Mouse (Mus musculus) MEL (cell line): ENCODE measurements around the gene Zmat3. TPM values are rescaled to one million over a fixed set of nuclear protein-coding genes. Genes with fewer than 3 reads are reported as not detected.

Experiments used
- DNase-seq: peaks from one replicate; pipeline ENCODE4 v3.0.0; 2011; ENCODE audit warnings: low read depth, low spot score
- H3K27ac ChIP-seq: 2 replicates; pipeline ENCODE4 v1.5.1; 2012; ENCODE audit warnings: low read depth, mild to moderate bottlenecking, control low read depth, low read length, moderate library complexity; ENCODE audit not compliant: control insufficient read depth
- H3K27me3 ChIP-seq, 2 experiments: fragments of 150-350 bp in 1 of 2; sonication (generic) in 1 of 2; 2 replicates each; pipeline ENCODE4 v1.6.1; 2012; ENCODE audit warnings: low read length in 2 of 2, mild to moderate bottlenecking in 2 of 2, improper control_type of control experiment in 1 of 2, moderate library complexity in 1 of 2; ENCODE audit not compliant: insufficient read depth in 2 of 2, control insufficient read depth in 1 of 2
- H3K36me3 ChIP-seq, 2 experiments: 2 replicates each; pipeline ENCODE4 v1.6.1; 2012 to 2014; ENCODE audit warnings: low read length in 2 of 2, improper control_type of control experiment in 1 of 2, inconsistent platforms in 1 of 2, mild to moderate bottlenecking in 1 of 2; ENCODE audit not compliant: insufficient read depth in 2 of 2, control insufficient read depth in 1 of 2
- H3K4me1 ChIP-seq, 2 experiments: fragments of 150-350 bp in 1 of 2; sonication (generic) in 1 of 2; 2 replicates each; pipeline ENCODE4 v1.6.1; 2012; ENCODE audit warnings: low read length in 2 of 2, improper control_type of control experiment in 1 of 2, mild to moderate bottlenecking in 1 of 2; ENCODE audit not compliant: insufficient read depth in 2 of 2, control insufficient read depth in 1 of 2
- H3K4me3 ChIP-seq, 2 experiments: fragments of 150-350 bp in 1 of 2; sonication (generic) in 1 of 2; 2 replicates each; pipeline ENCODE4 v1.5.1; 2012; ENCODE audit warnings: low read depth in 2 of 2, low read length in 2 of 2, mild to moderate bottlenecking in 2 of 2, moderate library complexity in 2 of 2, control low read depth in 1 of 2, improper control_type of control experiment in 1 of 2; ENCODE audit not compliant: control insufficient read depth in 1 of 2, insufficient read depth in 1 of 2
- H3K79me2 ChIP-seq: 2 replicates; pipeline ENCODE4 v1.6.1; 2012; ENCODE audit warnings: mild to moderate bottlenecking, low read length, moderate library complexity; ENCODE audit not compliant: control insufficient read depth, poor library complexity, insufficient read depth
- H3K9ac ChIP-seq: 2 replicates; pipeline ENCODE4 v1.6.1; 2012; ENCODE audit warnings: low read depth, mild to moderate bottlenecking, control low read depth, low read length, moderate library complexity; ENCODE audit not compliant: control insufficient read depth, poor library complexity, severe bottlenecking
- H3K9me3 ChIP-seq: fragments of 150-350 bp; sonication (generic); replicated peaks from 2 replicates; pipeline ENCODE4 v1.6.1; 2012; ENCODE audit warnings: mild to moderate bottlenecking, low read length, improper control_type of control experiment, moderate library complexity; ENCODE audit not compliant: insufficient read depth
- BHLHE40 ChIP-seq: IDR thresholded peaks from 2 replicates; pipeline ENCODE4 v1.6.1; 2012; ENCODE audit warnings: low read depth, mild to moderate bottlenecking, inconsistent platforms, low read length, improper control_type of control experiment, borderline replicate concordance
- CHD2 ChIP-seq: IDR thresholded peaks from 2 replicates; pipeline ENCODE4 v1.6.1; 2011; ENCODE audit warnings: low read length, improper control_type of control experiment
- E2F4 ChIP-seq: IDR thresholded peaks from 2 replicates; pipeline ENCODE4 v1.6.1; 2011; ENCODE audit warnings: low read depth, low read length, improper control_type of control experiment, borderline replicate concordance
- ELF1 ChIP-seq: IDR thresholded peaks from 2 replicates; pipeline ENCODE4 v1.6.1; 2014; ENCODE audit warnings: low read depth, mild to moderate bottlenecking, inconsistent platforms, low read length, improper control_type of control experiment, moderate library complexity
- GABPA ChIP-seq: IDR thresholded peaks from 2 replicates; pipeline ENCODE4 v1.6.1; 2012; ENCODE audit warnings: low read depth, mild to moderate bottlenecking, inconsistent platforms, low read length, improper control_type of control experiment, moderate library complexity
- GATA1 ChIP-seq: IDR thresholded peaks from 2 replicates; pipeline ENCODE4 v1.6.1; 2011; ENCODE audit warnings: low read depth, low read length, improper control_type of control experiment
- KAT2A ChIP-seq: conservative IDR thresholded peaks from 2 replicates; pipeline ENCODE4 v1.6.1; 2012; ENCODE audit warnings: low read depth, low read length, improper control_type of control experiment, inconsistent platforms
- MAZ ChIP-seq: IDR thresholded peaks from 2 replicates; pipeline ENCODE4 v1.6.1; 2012; ENCODE audit warnings: low read depth, mild to moderate bottlenecking, inconsistent platforms, low read length, improper control_type of control experiment
- MEF2A ChIP-seq: IDR thresholded peaks from 2 replicates; pipeline ENCODE4 v1.6.1; 2014; ENCODE audit warnings: low read depth, mild to moderate bottlenecking, inconsistent platforms, low read length, improper control_type of control experiment; ENCODE audit not compliant: poor library complexity, insufficient replicate concordance, severe bottlenecking; ENCODE audit errors: extremely low read depth
- MXI1 ChIP-seq: IDR thresholded peaks from 2 replicates; pipeline ENCODE4 v1.6.1; 2011; ENCODE audit warnings: mild to moderate bottlenecking, low read depth, low read length, improper control_type of control experiment
- MYB ChIP-seq: IDR thresholded peaks from 2 replicates; pipeline ENCODE4 v1.6.1; 2011; ENCODE audit warnings: mild to moderate bottlenecking, low read depth, low read length, improper control_type of control experiment
- NELFE ChIP-seq: IDR thresholded peaks from 2 replicates; pipeline ENCODE4 v1.6.1; 2011; ENCODE audit warnings: low read depth, low read length, improper control_type of control experiment
- POLR2A ChIP-seq, 2 experiments: IDR thresholded peaks; 2 replicates each; pipeline ENCODE4 v1.6.1; 2011 to 2012; ENCODE audit warnings: low read length in 2 of 2, mild to moderate bottlenecking in 2 of 2, control low read depth in 1 of 2, improper control_type of control experiment in 1 of 2, low read depth in 1 of 2, moderate library complexity in 1 of 2; ENCODE audit not compliant: control insufficient read depth in 1 of 2, insufficient read depth in 1 of 2, poor library complexity in 1 of 2
- POLR2AphosphoS2 ChIP-seq: IDR thresholded peaks from 2 replicates; pipeline ENCODE4 v1.6.1; 2011; ENCODE audit warnings: low read length, improper control_type of control experiment
- RAD21 ChIP-seq: IDR thresholded peaks from 2 replicates; pipeline ENCODE4 v1.6.1; 2011; ENCODE audit warnings: mild to moderate bottlenecking, low read depth, low read length, improper control_type of control experiment
- RCOR1 ChIP-seq: IDR thresholded peaks from 2 replicates; pipeline ENCODE4 v1.6.1; 2012; ENCODE audit warnings: low read depth, mild to moderate bottlenecking, inconsistent platforms, low read length, improper control_type of control experiment
- SMC3 ChIP-seq: IDR thresholded peaks from 2 replicates; pipeline ENCODE4 v1.6.1; 2011; ENCODE audit warnings: low read depth, low read length, improper control_type of control experiment
- TAL1 ChIP-seq: IDR thresholded peaks from 2 replicates; pipeline ENCODE4 v1.6.1; 2012; ENCODE audit warnings: mild to moderate bottlenecking, inconsistent platforms, low read length, moderate library complexity, mixed read lengths
- TCF12 ChIP-seq: IDR thresholded peaks from 2 replicates; pipeline ENCODE4 v1.6.1; 2014; ENCODE audit warnings: low read depth, mild to moderate bottlenecking, inconsistent platforms, low read length, improper control_type of control experiment, moderate library complexity
- UBTF ChIP-seq: IDR thresholded peaks from 2 replicates; pipeline ENCODE4 v1.6.1; 2012; ENCODE audit warnings: low read depth, mild to moderate bottlenecking, inconsistent platforms, low read length, improper control_type of control experiment, moderate library complexity, borderline replicate concordance; ENCODE audit not compliant: insufficient read depth
- USF1 ChIP-seq: IDR thresholded peaks from 2 replicates; pipeline ENCODE4 v1.6.1; 2014; ENCODE audit warnings: low read depth, mild to moderate bottlenecking, inconsistent platforms, low read length, improper control_type of control experiment, moderate library complexity
- USF2 ChIP-seq, 2 experiments: IDR thresholded peaks; 2 replicates each; pipeline ENCODE4 v1.6.1; 2011 to 2012; ENCODE audit warnings: improper control_type of control experiment in 2 of 2, low read length in 2 of 2, borderline replicate concordance in 1 of 2, inconsistent platforms in 1 of 2, low read depth in 1 of 2, mild to moderate bottlenecking in 1 of 2; ENCODE audit not compliant: insufficient read depth in 1 of 2
- ZC3H11A ChIP-seq: IDR thresholded peaks from 2 replicates; pipeline ENCODE4 v1.6.1; 2012; ENCODE audit warnings: low read depth, mild to moderate bottlenecking, inconsistent platforms, low read length, improper control_type of control experiment
- ZKSCAN1 ChIP-seq: IDR thresholded peaks from 2 replicates; pipeline ENCODE4 v1.6.1; 2012; ENCODE audit warnings: low read depth, mild to moderate bottlenecking, inconsistent platforms, low read length, improper control_type of control experiment, moderate library complexity
- ZMIZ1 ChIP-seq: IDR thresholded peaks from 2 replicates; pipeline ENCODE4 v1.6.1; 2012; ENCODE audit warnings: low read depth, mild to moderate bottlenecking, inconsistent platforms, low read length, improper control_type of control experiment, moderate library complexity
- ZNF384 ChIP-seq: IDR thresholded peaks from 2 replicates; pipeline ENCODE4 v1.6.1; 2012; ENCODE audit warnings: low read depth, mild to moderate bottlenecking, inconsistent platforms, low read length, improper control_type of control experiment
- polyA plus RNA-seq, 2 experiments: library from polyadenylated mRNA; stranded (reverse) in 1 of 2; unstranded in 1 of 2; fragments of >175 nt in 1 of 2; fragments of >200 nt in 1 of 2; gene quantifications; 2 replicates each; pipeline versions ENCODE4 v1.2.1 to v1.2.4; 2012; ENCODE audit warnings: low replicate concordance in 2 of 2, low read depth in 1 of 2; ENCODE audit not compliant: insufficient read length in 2 of 2, insufficient read depth in 1 of 2, missing spikeins in 1 of 2
- total RNA-seq: library from RNA; depleted of rRNA; stranded (reverse); fragments of 300-350 nt; gene quantifications from 2 replicates; pipeline ENCODE4 v1.2.3, GENCODE M21; 2012

The Zmat3 gene
- total and polyA plus RNA-seq, 3 experiments: 3.1 to 4.4 TPM; not detected in 1

- DNase-seq: no peak
- H3K4me1 ChIP-seq: peaks cover 0 to 6% of the 10 kb centered on the region in 2 experiments; a peak in 2 of 4 replicates
- no peaks in the 10 kb centered on the region for H3K27me3 ChIP-seq
- no peak for TF ChIP-seq UBTF
- TF ChIP-seq RCOR1: no peak
- no peak for TF ChIP-seq ZNF384
- no peak for TF ChIP-seq SMC3
- TF ChIP-seq GABPA: no peak
- no peak for TF ChIP-seq MEF2A
- no peak for TF ChIP-seq RAD21
- no peak for TF ChIP-seq CHD2
- no peak for TF ChIP-seq MAZ
- TF ChIP-seq E2F4: no peak
- no peak for TF ChIP-seq ZKSCAN1
- no peak for TF ChIP-seq MXI1
- TF ChIP-seq USF2 (IDR thresholded peaks at IDR 0.05; ENCODE audit: borderline replicate concordance in 1 of 2, insufficient read depth in 1 of 2, low read depth in 1 of 2, low read length in 2 of 2): no peak
- no peak for TF ChIP-seq KAT2A
- TF ChIP-seq ELF1: no peak
- no peak for TF ChIP-seq POLR2AphosphoS2
- TF ChIP-seq NELFE: no peak
- no peak for TF ChIP-seq USF1
- TF ChIP-seq ZC3H11A: no peak
- no peaks in the 10 kb centered on the region for H3K36me3 ChIP-seq
- H3K27ac ChIP-seq: no peak overlapping the region
- H3K4me3 ChIP-seq: no peak overlapping the region
- H3K9ac ChIP-seq: no peak overlapping the region
- no peaks in the 10 kb centered on the region for H3K79me2 ChIP-seq
- H3K9me3 ChIP-seq: no peaks in the 10 kb centered on the region
These were observed 6.7 kb upstream of the Zmat3 start for GRCm38 (mm10) chr3:32372470-32372869.

GRCm38 (mm10) chr3:32371957-32372356 lies 6.1 kb upstream of the Zmat3 start:
- H3K79me2 ChIP-seq: no peaks in the 10 kb centered on the region
- no peak overlapping the region for H3K4me3 ChIP-seq
- H3K9me3 ChIP-seq: no peaks in the 10 kb centered on the region
- H3K27ac ChIP-seq: no peak overlapping the region
- no peak for DNase-seq
- H3K27me3 ChIP-seq: no peaks in the 10 kb centered on the region
- peaks cover 0 to 6% of the 10 kb centered on the region in 2 experiments; a peak in 2 of 4 replicates for H3K4me1 ChIP-seq
- no peak overlapping the region for H3K9ac ChIP-seq
- no peaks in the 10 kb centered on the region for H3K36me3 ChIP-seq
- no peak for TF ChIP-seq MYB
- TF ChIP-seq ZNF384: no peak
- no peak for TF ChIP-seq POLR2A (IDR thresholded peaks at IDR 0.05; ENCODE audit: control insufficient read depth in 1 of 2, insufficient read depth in 1 of 2, low read depth in 1 of 2, low read length in 2 of 2, poor library complexity in 1 of 2)
- TF ChIP-seq TAL1: no peak
- TF ChIP-seq BHLHE40: no peak
- TF ChIP-seq ZC3H11A: no peak
- TF ChIP-seq TCF12: no peak
- TF ChIP-seq UBTF: no peak
- no peak for TF ChIP-seq POLR2AphosphoS2
- TF ChIP-seq MAZ: no peak
- no peak for TF ChIP-seq MXI1
- no peak for TF ChIP-seq ZMIZ1
- no peak for TF ChIP-seq USF2 (IDR thresholded peaks at IDR 0.05; ENCODE audit: borderline replicate concordance in 1 of 2, insufficient read depth in 1 of 2, low read depth in 1 of 2, low read length in 2 of 2)
- TF ChIP-seq E2F4: no peak
- no peak for TF ChIP-seq GATA1
- no peak for TF ChIP-seq RCOR1
